Mouse (Mus musculus) splenic B cell, adult 2 months (primary cell): ENCODE results near the gene Glis2.
A peak's percentile ranks its signal among the peaks of the same experiment; 100 is the strongest.

Source experiments
- DNase-seq: peaks from one replicate; pipeline ENCODE4 v3.0.0-alpha.2; 2011; ENCODE audit warnings: low read depth, low spot score
- H3K27me3 ChIP-seq: 2 replicates; pipeline ENCODE4 v1.6.1; 2012; ENCODE audit warnings: mild to moderate bottlenecking, low read length, moderate library complexity, mixed read lengths; ENCODE audit not compliant: control insufficient read depth, poor library complexity, insufficient read depth, severe bottlenecking
- H3K36me3 ChIP-seq: 2 replicates; pipeline ENCODE4 v1.6.1; 2012; ENCODE audit warnings: mild to moderate bottlenecking, low read length, moderate library complexity, mixed read lengths; ENCODE audit not compliant: control insufficient read depth, poor library complexity, insufficient read depth, severe bottlenecking

Gene Glis2

GRCm38 (mm10) chr16:4593971-4594813 is at the start of gene Glis2:
TSS of gene Glis2 (plus strand) at chr16:4594713.
- H3K27me3 ChIP-seq = no peaks in the 10 kb centered on the region; the same call in none of the 2 replicates
- DNase-seq = peak; percentile 44
- H3K36me3 ChIP-seq = no peaks in the 10 kb centered on the region

GRCm38 (mm10) chr16:4544845-4545244 is 49.7 kb upstream of the Glis2 start:
- Histone ChIP-seq H3K27me3 (no peaks in the 10 kb centered on the region), H3K36me3 (no peaks in the 10 kb centered on the region; the same call in 1 of the 2 replicates)
- no peak for DNase-seq

GRCm38 (mm10) chr16:4546838-4547237 is 47.7 kb upstream of the Glis2 start:
- Histone ChIP-seq H3K36me3 (no peaks in the 10 kb centered on the region; the same call in 1 of the 2 replicates), H3K27me3 (no peaks in the 10 kb centered on the region)
- DNase-seq = no peak

- DNase-seq = no peak
- H3K27me3 ChIP-seq = no peaks in the 10 kb centered on the region
- no peaks in the 10 kb centered on the region; the same call in 1 of the 2 replicates for H3K36me3 ChIP-seq
Measured at GRCm38 (mm10) chr16:4547611-4548010, 46.9 kb upstream of the Glis2 start.

- peak; percentile 34 for DNase-seq
- no peaks in the 10 kb centered on the region; the same call in 1 of the 2 replicates for H3K36me3 ChIP-seq
- no peaks in the 10 kb centered on the region for H3K27me3 ChIP-seq
Measured at GRCm38 (mm10) chr16:4548953-4549688, 45.4 kb upstream of the Glis2 start.

- peak; percentile 71 for DNase-seq
- no peaks in the 10 kb centered on the region for H3K27me3 ChIP-seq
- no peaks in the 10 kb centered on the region; the same call in 1 of the 2 replicates for H3K36me3 ChIP-seq
Measured at GRCm38 (mm10) chr16:4551056-4551455, 43.5 kb upstream of the Glis2 start.

GRCm38 (mm10) chr16:4551885-4552284 is 42.6 kb upstream of the Glis2 start:
- H3K27me3 ChIP-seq = no peaks in the 10 kb centered on the region
- no peak for DNase-seq
- no peaks in the 10 kb centered on the region; the same call in 1 of the 2 replicates for H3K36me3 ChIP-seq

- Histone ChIP-seq H3K27me3 (no peaks in the 10 kb centered on the region), H3K36me3 (no peaks in the 10 kb centered on the region; the same call in 1 of the 2 replicates)
- DNase-seq = no peak
Measured at GRCm38 (mm10) chr16:4552829-4553550, 41.5 kb upstream of the Glis2 start.

- H3K27me3 ChIP-seq = no peaks in the 10 kb centered on the region
- no peak for DNase-seq
- H3K36me3 ChIP-seq = no peaks in the 10 kb centered on the region
Measured at GRCm38 (mm10) chr16:4555555-4555954, 39.0 kb upstream of the Glis2 start.

- no peak for DNase-seq
- Histone ChIP-seq H3K27me3 (no peaks in the 10 kb centered on the region), H3K36me3 (no peaks in the 10 kb centered on the region)
Measured at GRCm38 (mm10) chr16:4557085-4557484, 37.4 kb upstream of the Glis2 start.

GRCm38 (mm10) chr16:4557949-4558348 is 36.6 kb upstream of the Glis2 start:
- peak; percentile 69 for DNase-seq
- Histone ChIP-seq H3K27me3 (no peaks in the 10 kb centered on the region), H3K36me3 (no peaks in the 10 kb centered on the region)

GRCm38 (mm10) chr16:4558384-4558979 is 36.0 kb upstream of the Glis2 start:
- peak; percentile 90 for DNase-seq
- Histone ChIP-seq H3K36me3 (no peaks in the 10 kb centered on the region), H3K27me3 (no peaks in the 10 kb centered on the region)

GRCm38 (mm10) chr16:4558980-4559631 is 35.4 kb upstream of the Glis2 start:
- no peaks in the 10 kb centered on the region for H3K27me3 ChIP-seq
- DNase-seq = peak; percentile 52
- H3K36me3 ChIP-seq = no peaks in the 10 kb centered on the region

GRCm38 (mm10) chr16:4559715-4560144 is 34.8 kb upstream of the Glis2 start, which contains the start of gene Tfap4:
TSS of gene Tfap4 (minus strand) at chr16:4559854.
- no peaks in the 10 kb centered on the region for H3K27me3 ChIP-seq
- peak; percentile 83 for DNase-seq
- H3K36me3 ChIP-seq = no peaks in the 10 kb centered on the region
